Comparison of ENCODE assay signal across 14 mouse cellular contexts in genomic region chr15:5514217-5514616, GRCm38 (mm10).
DNase-seq lines count a peak whose midpoint lies in the region; ATAC-seq and TF ChIP-seq lines count a peak whose summit lies in the region.
"Had no signal": no experiment of that assay in that cellular context is flagged by ENCODE, and none has a peak within 500 bp of the region (broad histone marks: within the 10 kb centered on the region; RNA-seq: fewer than 3 reads in every experiment).

No protein-coding gene starts in this region.

- peak overlapping the region; percentile 51; the same call in 1 of the 2 replicates for H3K9ac ChIP-seq in MEL (ENCODE audit: control insufficient read depth, low read depth, low read length, poor library complexity, severe bottlenecking)

- H3K9me3 ChIP-seq in MEL (replicated peaks; ENCODE audit: insufficient read depth, low read length) = no peaks in the 10 kb centered on the region
- H3K9me3 ChIP-seq: forebrain, embryonic 10.5 days; limb, embryonic 10.5 days had no signal

- H3K36me3 ChIP-seq in MEL (ENCODE audit: control insufficient read depth in 1 of 2, insufficient read depth in 2 of 2, low read length in 2 of 2) = peaks cover 0 to 20% of the 10 kb centered on the region in 2 experiments; a peak in 2 of 4 replicates
- H3K36me3 ChIP-seq in thymus, adult 2 months (ENCODE audit: control insufficient read depth, insufficient read depth, low read length) = no peaks in the 10 kb centered on the region
- H3K36me3 ChIP-seq: forebrain, embryonic 10.5 days; limb, embryonic 10.5 days had no signal

- H3K27me3 ChIP-seq in MEL (ENCODE audit: control insufficient read depth in 1 of 2, insufficient read depth in 2 of 2, low read length in 2 of 2) = no peaks in the 10 kb centered on the region
- H3K27me3 ChIP-seq in thymus, adult 2 months (ENCODE audit: control insufficient read depth, insufficient read depth, low read length) = no peaks in the 10 kb centered on the region

- no peaks in the 10 kb centered on the region for H3K79me2 ChIP-seq in MEL (ENCODE audit: control insufficient read depth, insufficient read depth, low read length, poor library complexity)

- peak overlapping the region; percentile 25 to 44; a peak in 2 of 4 replicates for H3K4me3 ChIP-seq in MEL (ENCODE audit: control insufficient read depth in 1 of 2, insufficient read depth in 1 of 2, low read depth in 2 of 2, low read length in 2 of 2)
- H3K4me3 ChIP-seq in thymus, adult 2 months (ENCODE audit: control insufficient read depth, insufficient read depth, low read length) = no peak overlapping the region
- no peak overlapping the region for H3K4me3 ChIP-seq in gastrocnemius, adult 2 months
- H3K4me3 ChIP-seq: forebrain, embryonic 10.5 days; layer of hippocampus, adult 2 months; limb, embryonic 10.5 days had no signal

- WGBS in thymus, adult 2 months = 5% methylated on average over 4 of the region's 4 CpGs

- H3K4me1 ChIP-seq in MEL (ENCODE audit: control insufficient read depth in 1 of 2, insufficient read depth in 2 of 2, low read length in 2 of 2) = peaks cover 8 to 9% of the 10 kb centered on the region in 2 experiments
- peaks cover 15% of the 10 kb centered on the region for H3K4me1 ChIP-seq in thymus, adult 2 months (replicated peaks; ENCODE audit: control insufficient read depth, insufficient read depth, low read length)

- no peak for TF ChIP-seq POLR2A in MEL (IDR thresholded peaks at IDR 0.05; ENCODE audit: control insufficient read depth in 1 of 2, insufficient read depth in 1 of 2, low read depth in 1 of 2, low read length in 2 of 2, poor library complexity in 1 of 2)
- no peak for TF ChIP-seq POLR2A in thymus, adult 2 months (IDR thresholded peaks at IDR 0.05; ENCODE audit: control insufficient read depth, extremely low read depth, insufficient read depth, low read length, poor library complexity)

- intact Hi-C loops in gastrocnemius, adult 2 months (cut with DNase I) = no loop called here

- DNase-seq in CD4-positive helper T cell, adult 2 months (ENCODE audit: low read depth, low spot score) = peak; percentile 76
- DNase-seq in MEL (ENCODE audit: low read depth, low spot score) = peak; percentile 74
- peak; percentile 57 for DNase-seq in thymus, adult 2 months
- no peak for DNase-seq in gastrocnemius, adult 2 months
- no peak for DNase-seq in adrenal gland, adult (ENCODE audit: inconsistent age in 2 of 2, low spot score in 1 of 2)
- no peak for DNase-seq in adrenal gland, postnatal 10 days
- DNase-seq: heart, postnatal 10 days; kidney, adult 18-20 months; lung, adult 18-20 months; midbrain, embryonic 14.5 days had no signal

- H3K27ac ChIP-seq in MEL (ENCODE audit: control insufficient read depth, low read depth, low read length) = peak overlapping the region; percentile 92
- H3K27ac ChIP-seq in thymus, adult 2 months (ENCODE audit: control insufficient read depth, insufficient read depth, low read length) = peak overlapping the region; percentile 75; the same call in 1 of the 2 replicates
- no peak overlapping the region for H3K27ac ChIP-seq in gastrocnemius, adult 2 months
- H3K27ac ChIP-seq: forebrain, embryonic 10.5 days; layer of hippocampus, adult 2 months; limb, embryonic 10.5 days had no signal

- peak; percentile 60 for ATAC-seq in granulocyte monocyte progenitor cell, adult 5-6 weeks (replicated peaks; ENCODE audit: poor library complexity, severe bottlenecking)

- no peak for TF ChIP-seq RAD21 in MEL (IDR thresholded peaks at IDR 0.05; ENCODE audit: low read depth, low read length)

- TF ChIP-seq CTCF in MEL (IDR thresholded peaks at IDR 0.05 in 2 of 3, conservative IDR thresholded peaks at IDR 0.05 in 1 of 3; ENCODE audit: control insufficient read depth in 1 of 3, insufficient read depth in 1 of 3, low read depth in 2 of 3, low read length in 3 of 3, poor library complexity in 1 of 3, severe bottlenecking in 1 of 3) = no peak
- TF ChIP-seq CTCF in thymus, adult 2 months (IDR thresholded peaks at IDR 0.05; ENCODE audit: borderline replicate concordance, control insufficient read depth, extremely low read depth, insufficient read depth, low read length, poor library complexity) = no peak
- TF ChIP-seq CTCF in gastrocnemius, adult 2 months (IDR thresholded peaks at IDR 0.05) = no peak

- peak; percentile 86 to 87 for TF ChIP-seq EP300 in MEL (IDR thresholded peaks at IDR 0.05; ENCODE audit: low read depth in 1 of 2, low read length in 2 of 2)

TF ChIP-seq in MEL, 35 proteins besides CTCF, POLR2A, EP300 and RAD21:
- TF ChIP-seq POLR2AphosphoS5 (IDR thresholded peaks at IDR 0.05; ENCODE audit: borderline replicate concordance, low read depth, low read length) = no peak
- no peak for TF ChIP-seq UBTF (IDR thresholded peaks at IDR 0.05; ENCODE audit: borderline replicate concordance, insufficient read depth, low read depth, low read length)
- TF ChIP-seq TBP (IDR thresholded peaks at IDR 0.05; ENCODE audit: low read depth, low read length) = 0 out of 2 replicates have a peak, but pooled peaks have one; percentile 34
- 0 out of 2 replicates have a peak, but pooled peaks have one; percentile 18 for TF ChIP-seq MAX (IDR thresholded peaks at IDR 0.05; ENCODE audit: low read length)
- peak; percentile 61; the same call in 1 of the 2 replicates for TF ChIP-seq MAFK (IDR thresholded peaks at IDR 0.05; ENCODE audit: borderline replicate concordance, low read depth, low read length)
- TF ChIP-seq SIN3A (IDR thresholded peaks at IDR 0.05; ENCODE audit: low read length) = peak; percentile 39; the same call in 1 of the 2 replicates
- TF ChIP-seq ETS1 (IDR thresholded peaks at IDR 0.05; ENCODE audit: low read depth, low read length) = peak; percentile 69
- TF ChIP-seq RCOR1 (IDR thresholded peaks at IDR 0.05; ENCODE audit: low read depth, low read length) = peak; percentile 32

Comparison
In these comparisons a context has a peak if more than half of its experiments do, and no peak if none do; other contexts are left out.
1. DNase-seq: peak in CD4-positive helper T cell, adult 2 months (single experiment), MEL (single experiment) and thymus, adult 2 months (single experiment); none in gastrocnemius, adult 2 months (single experiment), adrenal gland, adult (0 of 2) and adrenal gland, postnatal 10 days (single experiment).
2. H3K4me3 ChIP-seq: peak in MEL (2 of 2); none in thymus, adult 2 months (single experiment) and gastrocnemius, adult 2 months (single experiment).